Mouse (Mus musculus): ENCODE results near the gene Amph. TPM values are rescaled to one million over a fixed set of nuclear protein-coding genes. Genes with fewer than 3 reads are reported as not detected.
"Not testable (repeated sequence)": the region's sequence is repeated elsewhere in the genome, so short reads cannot be mapped to it uniquely, and the experiment has no call there.

The Amph gene
- total and polyA plus RNA-seq, 3 experiments = not detected

GRCm38 (mm10) chr13:19113034-19113922 lies 165.3 kb downstream of the Amph start:
- Histone ChIP-seq H3K4me2 (ENCODE audit: insufficient read depth, low read depth, poor library complexity, severe bottlenecking) (no peak overlapping the region), H3K79me2 (replicated peaks; ENCODE audit: control insufficient read depth, extremely low read depth, insufficient read depth, poor library complexity, severe bottlenecking) (no peaks in the 10 kb centered on the region), H3K27ac (ENCODE audit: insufficient read depth, low read depth) (no peak overlapping the region), H3K4me1 (ENCODE audit: control insufficient read depth in 1 of 2, insufficient read depth in 2 of 2) (no peaks in the 10 kb centered on the region), H3K9ac (ENCODE audit: insufficient read depth, low read depth) (no peak overlapping the region), H3K27me3 (replicated peaks) (no peaks in the 10 kb centered on the region), H3K9me3 (replicated peaks; ENCODE audit: low read length) (no peaks in the 10 kb centered on the region), H3K4me3 (replicated peaks in 1 of 3; ENCODE audit: low read depth in 2 of 3, low read length in 2 of 3, poor library complexity in 1 of 3) (no peak overlapping the region), H3K36me3 (replicated peaks in 1 of 2; ENCODE audit: control insufficient read depth in 1 of 2, insufficient read depth in 1 of 2, low read length in 1 of 2) (no peaks in the 10 kb centered on the region)
- dilution Hi-C loops (cut with MboI; ENCODE audit: extremely low pct_ligation_motif_present, extremely low pct_unique_long_range_greater_than_20kb, low sequenced_read_pairs) = no loop called here
- TF ChIP-seq MAZ (IDR thresholded peaks at IDR 0.05; ENCODE audit: low read depth, low read length) = no peak
- TF ChIP-seq MAFK (IDR thresholded peaks at IDR 0.05; ENCODE audit: insufficient replicate concordance, low read length) = no peak
- no peak for TF ChIP-seq MAX (IDR thresholded peaks at IDR 0.05; ENCODE audit: low read length)
- no peak for TF ChIP-seq GABPA (IDR thresholded peaks at IDR 0.05; ENCODE audit: insufficient replicate concordance, low read depth, low read length)
- TF ChIP-seq JUND (conservative IDR thresholded peaks at IDR 0.05; ENCODE audit: low read depth, low read length) = no peak
- no peak for TF ChIP-seq SIN3A (IDR thresholded peaks at IDR 0.05; ENCODE audit: low read length)
- TF ChIP-seq JUN (IDR thresholded peaks at IDR 0.05; ENCODE audit: insufficient read depth, low read depth, low read length) = no peak
- no peak for TF ChIP-seq TCF12 (IDR thresholded peaks at IDR 0.05; ENCODE audit: low read depth, low read length)
- TF ChIP-seq CHD1 (IDR thresholded peaks at IDR 0.05; ENCODE audit: low read depth, low read length) = no peak
- TF ChIP-seq NRF1 (IDR thresholded peaks at IDR 0.05; ENCODE audit: low read depth, low read length) = no peak
- DNase-seq (ENCODE audit: extremely low read depth) = no peak
- in situ Hi-C loops (cut with MboI; ENCODE audit: low pct_ligation_motif_present, low pct_unique_long_range_greater_than_20kb, low sequenced_read_pairs) = no loop called here

- H3K4me3 ChIP-seq (replicated peaks in 1 of 3; ENCODE audit: low read depth in 2 of 3, low read length in 2 of 3, poor library complexity in 1 of 3); H3K27ac ChIP-seq (ENCODE audit: insufficient read depth, low read depth); in situ Hi-C loops (cut with MboI; ENCODE audit: low pct_ligation_motif_present, low pct_unique_long_range_greater_than_20kb, low sequenced_read_pairs); H3K79me2 ChIP-seq (replicated peaks; ENCODE audit: control insufficient read depth, extremely low read depth, insufficient read depth, poor library complexity, severe bottlenecking); dilution Hi-C loops (cut with MboI; ENCODE audit: extremely low pct_ligation_motif_present, extremely low pct_unique_long_range_greater_than_20kb, low sequenced_read_pairs); H3K4me2 ChIP-seq (ENCODE audit: insufficient read depth, low read depth, poor library complexity, severe bottlenecking); H3K27me3 ChIP-seq (replicated peaks); H3K9me3 ChIP-seq (replicated peaks; ENCODE audit: low read length); H3K9ac ChIP-seq (ENCODE audit: insufficient read depth, low read depth); H3K36me3 ChIP-seq (replicated peaks in 1 of 2; ENCODE audit: control insufficient read depth in 1 of 2, insufficient read depth in 1 of 2, low read length in 1 of 2); DNase-seq (ENCODE audit: extremely low read depth); H3K4me1 ChIP-seq (ENCODE audit: control insufficient read depth in 1 of 2, insufficient read depth in 2 of 2): not testable (repeated sequence)
These were observed 166.8 kb downstream of the Amph start for GRCm38 (mm10) chr13:19114761-19115160.

DNA sequence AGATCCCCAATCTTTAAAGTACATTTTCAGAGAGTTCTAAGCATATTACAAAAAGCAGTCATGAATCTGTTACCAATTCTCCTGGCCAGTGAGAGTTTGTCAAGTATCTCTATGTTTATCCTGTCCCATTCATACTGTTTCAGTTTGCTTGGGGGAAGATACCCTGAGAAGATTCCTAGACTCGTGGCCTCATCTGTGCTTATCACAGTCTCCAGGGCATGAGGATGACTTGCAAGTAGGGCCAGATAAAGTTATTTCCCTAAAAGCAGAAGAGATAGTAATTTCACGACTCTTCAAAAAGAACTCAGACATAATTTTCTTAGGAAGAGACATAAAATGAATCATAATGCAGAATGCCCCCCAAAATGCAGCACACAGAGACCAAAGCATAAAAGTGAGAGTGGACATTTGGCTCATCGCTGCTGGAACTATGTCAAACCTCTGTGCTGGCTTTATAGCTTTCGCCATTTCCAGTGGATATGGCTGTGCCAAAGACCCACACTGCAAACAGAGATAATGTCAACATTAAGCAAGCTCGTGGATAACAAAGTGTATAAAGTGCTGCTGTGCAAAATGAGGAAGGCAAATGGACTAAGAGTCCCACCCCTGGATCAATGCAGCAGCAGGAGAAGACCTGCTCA lies 179.0 kb downstream of the Amph start:
- TF ChIP-seq TCF12 (IDR thresholded peaks at IDR 0.05; ENCODE audit: low read depth, low read length) (no peak), ZNF384 (IDR thresholded peaks at IDR 0.05; ENCODE audit: low read depth, low read length) (no peak), MAZ (IDR thresholded peaks at IDR 0.05; ENCODE audit: low read depth, low read length) (no peak), ZMIZ1 (IDR thresholded peaks at IDR 0.05; ENCODE audit: low read depth, low read length) (no peak), CHD2 (IDR thresholded peaks at IDR 0.05; ENCODE audit: low read length) (no peak), JUND (conservative IDR thresholded peaks at IDR 0.05; ENCODE audit: low read depth, low read length) (no peak), KAT2A (IDR thresholded peaks at IDR 0.05; ENCODE audit: insufficient replicate concordance, low read length) (no peak), SMC3 (IDR thresholded peaks at IDR 0.05; ENCODE audit: low read depth, low read length) (no peak), E2F4 (IDR thresholded peaks at IDR 0.05; ENCODE audit: insufficient replicate concordance, low read depth, low read length) (no peak), UBTF (IDR thresholded peaks at IDR 0.05; ENCODE audit: low read depth, low read length) (no peak), IRF4 (IDR thresholded peaks at IDR 0.05; ENCODE audit: low read depth, low read length) (no peak)
- no peak overlapping the region for H3K4me2 ChIP-seq (ENCODE audit: insufficient read depth, low read depth, poor library complexity, severe bottlenecking)
- no peak overlapping the region for H3K9ac ChIP-seq (ENCODE audit: insufficient read depth, low read depth)
- no peak for DNase-seq (ENCODE audit: extremely low read depth)
- in situ Hi-C loops (cut with MboI; ENCODE audit: low pct_ligation_motif_present, low pct_unique_long_range_greater_than_20kb, low sequenced_read_pairs) = no loop called here
- H3K27ac ChIP-seq (ENCODE audit: insufficient read depth, low read depth) = no peak overlapping the region
- H3K4me3 ChIP-seq (replicated peaks in 1 of 3; ENCODE audit: low read depth in 2 of 3, low read length in 2 of 3, poor library complexity in 1 of 3) = no peak overlapping the region
- dilution Hi-C loops (cut with MboI; ENCODE audit: extremely low pct_ligation_motif_present, extremely low pct_unique_long_range_greater_than_20kb, low sequenced_read_pairs) = no loop called here
- no peaks in the 10 kb centered on the region for H3K9me3 ChIP-seq (replicated peaks; ENCODE audit: low read length)
- no peaks in the 10 kb centered on the region for H3K4me1 ChIP-seq (ENCODE audit: control insufficient read depth in 1 of 2, insufficient read depth in 2 of 2)
- H3K36me3 ChIP-seq (replicated peaks in 1 of 2; ENCODE audit: control insufficient read depth in 1 of 2, insufficient read depth in 1 of 2, low read length in 1 of 2) = no peaks in the 10 kb centered on the region
- H3K79me2 ChIP-seq (replicated peaks; ENCODE audit: control insufficient read depth, extremely low read depth, insufficient read depth, poor library complexity, severe bottlenecking) = no peaks in the 10 kb centered on the region
- H3K27me3 ChIP-seq (replicated peaks) = no peaks in the 10 kb centered on the region
